Mouse (Mus musculus): Measurements from ENCODE around the gene Abhd12. TPM values are rescaled to one million over a fixed set of nuclear protein-coding genes. Genes with fewer than 3 reads are reported as not detected.

Abhd12 gene
- polyA plus RNA-seq, 1 experiment from 2014 or later, result 63.0 TPM

DNA sequence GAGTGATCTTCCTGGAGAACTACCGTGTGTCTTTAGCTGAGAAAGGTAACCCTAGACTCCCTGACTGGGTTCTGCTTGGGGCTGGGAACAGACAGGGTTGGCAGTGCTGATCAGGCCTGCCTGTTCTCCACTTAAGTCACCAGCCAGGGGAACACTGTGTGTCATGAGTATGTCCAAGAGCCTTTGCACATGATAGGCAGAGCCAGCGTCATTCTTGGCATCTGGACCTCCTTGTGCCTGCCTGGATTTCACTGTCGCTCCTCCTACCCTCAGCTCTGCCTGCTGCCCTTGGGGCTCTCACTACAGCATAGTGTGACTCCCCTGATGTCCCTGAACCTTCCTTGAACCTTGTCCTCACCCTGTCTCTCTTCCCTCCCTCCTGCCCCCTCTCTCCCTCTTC, 78.1 kb downstream of the Abhd12 start:
- Histone ChIP-seq H3K9me3 (ENCODE audit: control insufficient read depth, low read depth, low read length) (no peaks in the 10 kb centered on the region), H3K36me3 (ENCODE audit: control insufficient read depth, insufficient read depth, low read length) (peaks cover 66% of the 10 kb centered on the region), H3K4me2 (replicated peaks; ENCODE audit: low read depth, low read length) (no peak overlapping the region), H3K4me3 (ENCODE audit: low read depth, low read length) (no peak overlapping the region), H3K27ac (ENCODE audit: low read length) (no peak overlapping the region), H3K4me1 (ENCODE audit: control insufficient read depth, insufficient read depth, low read length) (no peaks in the 10 kb centered on the region), H3K9ac (replicated peaks; ENCODE audit: low read depth, low read length) (no peak overlapping the region), H3K27me3 (ENCODE audit: control insufficient read depth, insufficient read depth, low read length) (no peaks in the 10 kb centered on the region)
- ATAC-seq (ENCODE audit: insufficient number of reproducible peaks, insufficient read depth, low FRiP score, low read depth), result no peak
- 89% methylated on average over 3 of the region's 3 CpGs for WGBS

DNA sequence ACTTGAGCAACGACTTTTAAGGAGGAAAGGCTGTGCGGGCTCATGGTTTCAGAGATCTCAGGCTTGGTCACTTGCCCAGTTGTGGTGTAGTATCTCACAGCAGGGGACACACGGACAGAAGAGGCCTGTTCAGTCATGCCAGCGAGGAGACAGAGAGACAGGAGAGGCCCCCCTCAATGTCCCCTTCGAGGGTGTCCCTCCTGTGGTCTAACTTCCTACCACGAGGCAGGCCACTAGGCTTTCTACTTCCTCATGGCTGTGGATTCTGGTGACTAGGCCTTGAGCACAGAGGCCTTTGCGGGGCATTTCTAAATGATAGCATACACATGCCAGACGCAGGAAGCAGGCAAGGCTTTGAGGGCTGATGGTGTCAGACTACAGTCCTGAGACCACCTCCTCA, 81.6 kb downstream of the Abhd12 start:
- ATAC-seq (ENCODE audit: insufficient number of reproducible peaks, insufficient read depth, low FRiP score, low read depth), result no peak
- H3K36me3 ChIP-seq (ENCODE audit: control insufficient read depth, insufficient read depth, low read length), result peaks cover 63% of the 10 kb centered on the region
- H3K27ac ChIP-seq (ENCODE audit: low read length), result no peak overlapping the region
- H3K9ac ChIP-seq (replicated peaks; ENCODE audit: low read depth, low read length), result no peak overlapping the region
- H3K9me3 ChIP-seq (ENCODE audit: control insufficient read depth, low read depth, low read length), result no peaks in the 10 kb centered on the region
- no peak overlapping the region for H3K4me2 ChIP-seq (replicated peaks; ENCODE audit: low read depth, low read length)
- no peak overlapping the region for H3K4me3 ChIP-seq (ENCODE audit: low read depth, low read length)
- WGBS, result 86% methylated on average over 8 of the region's 8 CpGs
- no peaks in the 10 kb centered on the region for H3K4me1 ChIP-seq (ENCODE audit: control insufficient read depth, insufficient read depth, low read length)
- no peaks in the 10 kb centered on the region for H3K27me3 ChIP-seq (ENCODE audit: control insufficient read depth, insufficient read depth, low read length)

DNA sequence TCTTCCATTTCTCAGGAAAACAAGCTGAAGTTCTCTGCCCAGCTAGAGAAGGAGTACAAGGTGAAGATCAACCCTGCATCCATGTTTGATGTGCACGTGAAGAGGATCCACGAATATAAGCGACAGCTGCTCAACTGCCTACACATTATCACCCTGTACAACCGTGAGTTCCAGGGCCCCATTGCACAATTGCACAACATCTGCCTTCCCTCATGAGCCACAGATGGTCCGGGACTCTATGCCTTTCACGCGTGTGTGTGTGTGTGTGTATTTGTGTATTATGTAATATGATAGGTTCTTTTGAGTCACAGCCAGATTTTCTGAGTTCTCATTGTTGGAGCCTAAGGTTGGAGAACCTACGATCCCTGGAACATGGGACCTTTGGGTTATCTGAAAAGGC, 83.8 kb downstream of the Abhd12 start:
- peaks cover 60% of the 10 kb centered on the region for H3K36me3 ChIP-seq (ENCODE audit: control insufficient read depth, insufficient read depth, low read length)
- WGBS, result 83% methylated on average over 8 of the region's 8 CpGs
- no peaks in the 10 kb centered on the region for H3K9me3 ChIP-seq (ENCODE audit: control insufficient read depth, low read depth, low read length)

DNA sequence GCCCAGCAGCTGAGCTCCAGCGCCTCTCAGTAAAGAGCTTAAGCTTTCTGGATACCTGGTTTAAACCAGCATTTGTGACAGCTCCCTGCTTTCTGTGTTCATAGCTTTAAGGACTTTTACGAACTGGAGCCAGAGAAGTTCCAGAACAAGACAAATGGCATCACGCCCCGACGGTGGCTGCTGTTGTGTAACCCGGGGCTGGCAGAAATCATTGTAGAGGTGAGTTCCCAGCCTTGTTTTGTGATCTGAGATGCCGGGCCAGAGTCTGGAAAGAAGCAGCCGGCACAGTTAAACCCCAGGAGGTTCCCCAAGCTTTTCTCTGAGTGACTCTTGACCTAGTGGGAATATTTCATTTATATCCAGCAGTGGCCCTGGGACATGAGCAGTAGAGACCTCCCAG, 85.8 kb downstream of the Abhd12 start:
- peaks cover 54% of the 10 kb centered on the region for H3K36me3 ChIP-seq (ENCODE audit: control insufficient read depth, insufficient read depth, low read length)

More for the DNA sequence above, 83.8 kb downstream of the Abhd12 start:
- Histone ChIP-seq H3K27ac (ENCODE audit: low read length) (no peak overlapping the region), H3K4me2 (replicated peaks; ENCODE audit: low read depth, low read length) (no peak overlapping the region), H3K4me3 (ENCODE audit: low read depth, low read length) (no peak overlapping the region), H3K27me3 (ENCODE audit: control insufficient read depth, insufficient read depth, low read length) (no peaks in the 10 kb centered on the region), H3K9ac (replicated peaks; ENCODE audit: low read depth, low read length) (no peak overlapping the region), H3K4me1 (ENCODE audit: control insufficient read depth, insufficient read depth, low read length) (no peaks in the 10 kb centered on the region)
- no peak for ATAC-seq (ENCODE audit: insufficient number of reproducible peaks, insufficient read depth, low FRiP score, low read depth)

GRCm38 (mm10) chr2:150816676-150817402, 87.7 kb downstream of the Abhd12 start:
- no peak overlapping the region for H3K4me3 ChIP-seq (ENCODE audit: low read depth, low read length)
- H3K9ac ChIP-seq (replicated peaks; ENCODE audit: low read depth, low read length), result no peak overlapping the region
- no peak overlapping the region for H3K27ac ChIP-seq (ENCODE audit: low read length)
- WGBS, result 92% methylated on average over 18 of the region's 18 CpGs
- no peaks in the 10 kb centered on the region for H3K27me3 ChIP-seq (ENCODE audit: control insufficient read depth, insufficient read depth, low read length)
- H3K9me3 ChIP-seq (ENCODE audit: control insufficient read depth, low read depth, low read length), result no peaks in the 10 kb centered on the region
- peaks cover 63% of the 10 kb centered on the region for H3K36me3 ChIP-seq (ENCODE audit: control insufficient read depth, insufficient read depth, low read length)
- no peaks in the 10 kb centered on the region for H3K4me1 ChIP-seq (ENCODE audit: control insufficient read depth, insufficient read depth, low read length)
- no peak overlapping the region for H3K4me2 ChIP-seq (replicated peaks; ENCODE audit: low read depth, low read length)
- no peak for ATAC-seq (ENCODE audit: insufficient number of reproducible peaks, insufficient read depth, low FRiP score, low read depth)

More for the DNA sequence above, 85.8 kb downstream of the Abhd12 start:
- 88% methylated on average over 8 of the region's 8 CpGs for WGBS
- Histone ChIP-seq H3K9me3 (ENCODE audit: control insufficient read depth, low read depth, low read length) (no peaks in the 10 kb centered on the region), H3K27ac (ENCODE audit: low read length) (no peak overlapping the region), H3K4me1 (ENCODE audit: control insufficient read depth, insufficient read depth, low read length) (no peaks in the 10 kb centered on the region), H3K27me3 (ENCODE audit: control insufficient read depth, insufficient read depth, low read length) (no peaks in the 10 kb centered on the region), H3K9ac (replicated peaks; ENCODE audit: low read depth, low read length) (no peak overlapping the region), H3K4me2 (replicated peaks; ENCODE audit: low read depth, low read length) (no peak overlapping the region), H3K4me3 (ENCODE audit: low read depth, low read length) (no peak overlapping the region)
- ATAC-seq (ENCODE audit: insufficient number of reproducible peaks, insufficient read depth, low FRiP score, low read depth), result no peak

GRCm38 (mm10) chr2:150812816-150813215, 91.7 kb downstream of the Abhd12 start:
- H3K9ac ChIP-seq (replicated peaks; ENCODE audit: low read depth, low read length), result no peak overlapping the region
- WGBS, result 94% methylated on average over 6 of the region's 6 CpGs
- H3K4me2 ChIP-seq (replicated peaks; ENCODE audit: low read depth, low read length), result no peak overlapping the region
- H3K4me3 ChIP-seq (ENCODE audit: low read depth, low read length), result no peak overlapping the region
- no peak for ATAC-seq (ENCODE audit: insufficient number of reproducible peaks, insufficient read depth, low FRiP score, low read depth)
- no peak overlapping the region for H3K27ac ChIP-seq (ENCODE audit: low read length)
- no peaks in the 10 kb centered on the region for H3K4me1 ChIP-seq (ENCODE audit: control insufficient read depth, insufficient read depth, low read length)
- no peaks in the 10 kb centered on the region for H3K9me3 ChIP-seq (ENCODE audit: control insufficient read depth, low read depth, low read length)
- no peaks in the 10 kb centered on the region for H3K27me3 ChIP-seq (ENCODE audit: control insufficient read depth, insufficient read depth, low read length)
- H3K36me3 ChIP-seq (ENCODE audit: control insufficient read depth, insufficient read depth, low read length), result peaks cover 56% of the 10 kb centered on the region

DNA sequence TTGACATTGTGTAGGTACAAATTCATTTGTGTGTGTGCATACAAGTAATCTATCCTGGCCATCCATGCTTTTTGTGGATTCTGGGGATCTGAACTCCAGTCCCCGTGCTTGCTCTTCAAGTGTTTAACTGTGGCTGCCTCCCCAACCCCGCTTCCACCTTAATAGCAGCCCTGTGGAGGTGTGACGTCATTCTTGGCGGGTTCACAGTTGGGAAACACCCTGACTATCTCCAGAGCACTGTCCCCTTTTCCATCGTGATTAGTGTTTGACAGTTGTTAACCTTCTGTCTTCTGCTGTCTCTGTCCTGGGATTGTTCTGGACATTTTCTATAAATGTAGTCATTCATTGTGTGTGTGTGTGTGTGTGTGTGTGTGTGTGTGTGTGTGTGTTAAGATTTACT, 93.9 kb downstream of the Abhd12 start:
- Histone ChIP-seq H3K27me3 (ENCODE audit: control insufficient read depth, insufficient read depth, low read length) (no peaks in the 10 kb centered on the region), H3K4me1 (ENCODE audit: control insufficient read depth, insufficient read depth, low read length) (no peaks in the 10 kb centered on the region), H3K27ac (ENCODE audit: low read length) (no peak overlapping the region), H3K9me3 (ENCODE audit: control insufficient read depth, low read depth, low read length) (no peaks in the 10 kb centered on the region), H3K9ac (replicated peaks; ENCODE audit: low read depth, low read length) (no peak overlapping the region), H3K4me3 (ENCODE audit: low read depth, low read length) (no peak overlapping the region), H3K4me2 (replicated peaks; ENCODE audit: low read depth, low read length) (no peak overlapping the region), H3K36me3 (ENCODE audit: control insufficient read depth, insufficient read depth, low read length) (peaks cover 50% of the 10 kb centered on the region)
- 82% methylated on average over 5 of the region's 5 CpGs for WGBS
- no peak for ATAC-seq (ENCODE audit: insufficient number of reproducible peaks, insufficient read depth, low FRiP score, low read depth)

GRCm38 (mm10) chr2:150808812-150809211, 95.7 kb downstream of the Abhd12 start:
- 94% methylated on average over 6 of the region's 6 CpGs for WGBS
- no peak for ATAC-seq (ENCODE audit: insufficient number of reproducible peaks, insufficient read depth, low FRiP score, low read depth)
- no peaks in the 10 kb centered on the region for H3K27me3 ChIP-seq (ENCODE audit: control insufficient read depth, insufficient read depth, low read length)

GRCm38 (mm10) chr2:150808381-150808780, 96.2 kb downstream of the Abhd12 start:
- Histone ChIP-seq H3K4me1 (ENCODE audit: control insufficient read depth, insufficient read depth, low read length) (no peaks in the 10 kb centered on the region), H3K4me3 (ENCODE audit: low read depth, low read length) (no peak overlapping the region), H3K9ac (replicated peaks; ENCODE audit: low read depth, low read length) (no peak overlapping the region), H3K27me3 (ENCODE audit: control insufficient read depth, insufficient read depth, low read length) (no peaks in the 10 kb centered on the region), H3K27ac (ENCODE audit: low read length) (no peak overlapping the region), H3K36me3 (ENCODE audit: control insufficient read depth, insufficient read depth, low read length) (peaks cover 40% of the 10 kb centered on the region), H3K4me2 (replicated peaks; ENCODE audit: low read depth, low read length) (no peak overlapping the region), H3K9me3 (ENCODE audit: control insufficient read depth, low read depth, low read length) (no peaks in the 10 kb centered on the region)
- WGBS, result 82% methylated on average over 6 of the region's 6 CpGs
- ATAC-seq (ENCODE audit: insufficient number of reproducible peaks, insufficient read depth, low FRiP score, low read depth), result no peak

More at GRCm38 (mm10) chr2:150808812-150809211, 95.7 kb downstream of the Abhd12 start:
- Histone ChIP-seq H3K9ac (replicated peaks; ENCODE audit: low read depth, low read length) (no peak overlapping the region), H3K27ac (ENCODE audit: low read length) (no peak overlapping the region), H3K36me3 (ENCODE audit: control insufficient read depth, insufficient read depth, low read length) (peaks cover 45% of the 10 kb centered on the region), H3K4me2 (replicated peaks; ENCODE audit: low read depth, low read length) (no peak overlapping the region), H3K9me3 (ENCODE audit: control insufficient read depth, low read depth, low read length) (no peaks in the 10 kb centered on the region), H3K4me3 (ENCODE audit: low read depth, low read length) (no peak overlapping the region), H3K4me1 (ENCODE audit: control insufficient read depth, insufficient read depth, low read length) (no peaks in the 10 kb centered on the region)
